Mouse (Mus musculus) liver, embryonic 14.5 days (tissue): ENCODE results near the gene Clca1. TPM values are rescaled to one million over a fixed set of nuclear protein-coding genes. Genes with fewer than 3 reads are reported as not detected.
"Not testable (repeated sequence)": the region's sequence is repeated elsewhere in the genome, so short reads cannot be mapped to it uniquely, and the experiment has no call there.

ENCODE experiments used
- ATAC-seq: fragments of 200-750 bp; cut with Nextera tagmentation; 2 replicates; pipeline ENCODE4 v1.8.0; 2017; ENCODE audit warnings: moderate number of reproducible peaks, mild to moderate bottlenecking, moderate library complexity; ENCODE audit not compliant: insufficient read depth
- DNase-seq, 3 experiments: peaks; one replicate each; pipeline ENCODE4 v3.0.0-alpha.2; 2012 to 2013; ENCODE audit warnings: low read depth in 3 of 3, low spot score in 3 of 3
- H3K27ac ChIP-seq: fragments of 300-500 bp; sonication (generic); 2 replicates; pipeline ENCODE4 v1.5.1; 2014; ENCODE audit warnings: moderate library complexity, mild to moderate bottlenecking, control low read depth, inconsistent platforms
- H3K27me3 ChIP-seq: fragments of 300-500 bp; sonication (generic); 2 replicates; pipeline ENCODE4 v1.6.1; 2014; ENCODE audit warnings: mild to moderate bottlenecking, low read length, moderate library complexity; ENCODE audit not compliant: control insufficient read depth, insufficient read depth
- H3K36me3 ChIP-seq: fragments of 300-500 bp; sonication (generic); replicated peaks from 2 replicates; pipeline ENCODE4 v1.6.1; 2014; ENCODE audit warnings: low read depth; ENCODE audit not compliant: control insufficient read depth, insufficient read depth
- H3K4me1 ChIP-seq, 2 experiments: fragments of 200-500 bp in 1 of 2; fragments of 300-500 bp in 1 of 2; sonication (generic) in 1 of 2; replicated peaks; 2 replicates each; pipeline ENCODE4 v1.6.1; 2012 to 2014; ENCODE audit warnings: antibody characterized with exemption in 1 of 2, inconsistent platforms in 1 of 2, low read length in 1 of 2; ENCODE audit not compliant: control insufficient read depth in 2 of 2, insufficient read depth in 2 of 2
- H3K4me2 ChIP-seq: fragments of 300-500 bp; sonication (generic); 2 replicates; pipeline ENCODE4 v1.6.1; 2014; ENCODE audit warnings: low read depth, mild to moderate bottlenecking, control low read depth, moderate library complexity
- H3K4me3 ChIP-seq, 2 experiments: fragments of 200-500 bp in 1 of 2; fragments of 300-500 bp in 1 of 2; sonication (generic) in 1 of 2; 2 replicates each; pipeline ENCODE4 v1.5.1; 2012 to 2014; ENCODE audit warnings: low read depth in 2 of 2, low read length in 2 of 2, mild to moderate bottlenecking in 2 of 2, control low read depth in 1 of 2, inconsistent platforms in 1 of 2, moderate library complexity in 1 of 2; ENCODE audit not compliant: insufficient read depth in 1 of 2
- H3K9ac ChIP-seq: fragments of 300-500 bp; sonication (generic); replicated peaks from 2 replicates; pipeline ENCODE4 v1.6.1; 2014; ENCODE audit warnings: mild to moderate bottlenecking, control low read depth, moderate library complexity
- H3K9me3 ChIP-seq: fragments of 300-500 bp; sonication (generic); 2 replicates; pipeline ENCODE4 v1.6.1; 2016; ENCODE audit warnings: low read length, mixed read lengths; ENCODE audit not compliant: control insufficient read depth
- CTCF ChIP-seq: IDR thresholded peaks from 2 replicates; pipeline ENCODE4 v1.5.1; 2016; ENCODE audit warnings: antibody characterized with exemption, low read depth, control low read depth
- EP300 ChIP-seq: IDR thresholded peaks from 2 replicates; pipeline ENCODE4 v1.6.1; 2016; ENCODE audit warnings: antibody characterized with exemption, low read depth
- WGBS: fragments of 180-500 bp; shearing (Covaris S2); extraction: QIAGEN DNeasy Blood & Tissue Kit; methylation state at CpG from one replicate; pipeline ENCODE4 v1.1.7; 2014; ENCODE audit not compliant: insufficient replicate concordance; 5-methylcytosine and 5-hydroxymethylcytosine counted together
- polyA plus RNA-seq, 2 experiments: library from polyadenylated mRNA; depleted of rRNA in 1 of 2; stranded (reverse) in 1 of 2; unstranded in 1 of 2; fragments of >200 nt; fragmentation: Nextera tagmentation in 1 of 2; extraction: Ambion mirVana in 1 of 2; gene quantifications; 2 replicates each; pipeline versions ENCODE4 v1.2.1 to v1.2.3; 2012 to 2014

The Clca1 gene
- polyA plus RNA-seq (2012; rRNA removed) (not detected in 2 replicates), polyA plus RNA-seq (2014; fragmentation: Nextera tagmentation; extraction: Ambion mirVana) (not detected in 2 replicates)

DNA sequence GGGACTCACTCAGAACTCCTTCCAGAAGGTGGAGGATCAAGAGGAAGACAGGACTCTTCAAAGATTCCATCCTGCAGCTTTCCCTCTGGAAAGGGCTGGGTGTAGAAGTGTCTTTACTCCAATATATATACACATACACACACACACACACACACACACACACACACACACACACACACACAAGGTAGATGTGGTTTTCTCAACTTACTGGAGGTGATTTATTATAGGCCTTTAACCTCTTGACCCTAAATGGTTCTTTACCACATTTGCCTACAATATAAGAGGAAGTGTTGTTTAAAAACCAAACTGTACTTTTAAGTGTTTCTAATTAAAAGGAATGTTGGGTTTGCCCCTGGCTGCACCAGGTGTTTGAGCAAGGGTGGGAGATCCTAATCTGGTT is at the start of gene Clca1:
Gene Clca1, minus strand, starts transcription at position 101 of the 400 bp plus-strand sequence.
- Histone ChIP-seq H3K4me1 (no peaks in the 10 kb centered on the region), H3K36me3 (no peaks in the 10 kb centered on the region)
- no peak for TF ChIP-seq CTCF
- TF ChIP-seq EP300: no peak

DNA sequence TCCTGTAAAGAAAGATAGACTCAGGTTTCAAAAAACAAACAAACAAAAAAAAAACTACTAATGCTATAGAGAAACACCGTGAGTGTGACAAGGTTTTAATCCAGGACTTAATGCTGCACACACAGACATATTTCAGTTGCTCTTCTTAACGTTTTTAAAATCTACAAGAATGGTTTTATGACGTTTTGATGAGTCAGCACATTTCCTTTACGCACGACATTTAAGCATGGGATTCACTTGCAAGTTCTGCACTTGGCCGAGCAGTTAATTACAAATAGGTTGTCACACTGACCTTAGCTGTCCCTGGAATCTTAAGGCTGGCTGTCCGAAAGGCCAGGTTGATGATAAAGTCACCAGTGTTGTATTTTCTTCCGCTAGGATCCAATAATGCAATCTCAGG is 48.3 kb upstream of the Clca1 start:
- Histone ChIP-seq H3K36me3 (no peaks in the 10 kb centered on the region), H3K4me3 (no peak overlapping the region), H3K9me3 (no peaks in the 10 kb centered on the region), H3K27ac (no peak overlapping the region), H3K4me2 (no peak overlapping the region), H3K4me1 (no peaks in the 10 kb centered on the region), H3K27me3 (no peaks in the 10 kb centered on the region), H3K9ac (no peak overlapping the region)
- no peak for DNase-seq
- TF ChIP-seq EP300 (no peak), CTCF (no peak)
- no peak for ATAC-seq
- WGBS: 58% methylated on average over 8 of the region's 8 CpGs

More for the DNA sequence above, at the start of gene Clca1:
- Histone ChIP-seq H3K4me2 (no peak within 1 kb of the TSS), H3K27ac (no peak within 1 kb of the TSS), H3K27me3 (no peaks in the 10 kb centered on the region), H3K9ac (no peak within 1 kb of the TSS), H3K4me3 (no peak within 1 kb of the TSS), H3K9me3 (no peaks in the 10 kb centered on the region)
- no peak for DNase-seq
- ATAC-seq: no peak

DNA sequence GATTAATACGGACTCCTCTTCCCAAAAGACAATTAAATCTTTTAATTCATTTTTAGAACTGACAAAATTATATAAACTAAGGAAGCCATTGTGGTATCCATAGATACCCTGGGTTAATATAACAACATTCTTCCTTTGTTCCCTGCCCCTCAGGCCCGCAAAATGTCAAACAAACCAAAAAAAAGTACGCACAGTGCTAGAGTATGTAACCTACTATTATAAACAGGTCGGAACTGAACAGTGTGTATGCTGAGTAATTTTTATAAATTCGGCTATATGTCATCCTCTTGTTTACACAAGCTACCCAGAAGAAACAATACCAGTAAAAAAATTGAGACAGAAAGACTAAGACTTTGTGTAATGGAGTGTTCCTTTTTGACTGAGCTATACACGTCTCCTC is 45.8 kb upstream of the Clca1 start:
- H3K9me3 ChIP-seq: no peaks in the 10 kb centered on the region
- no peak overlapping the region for H3K9ac ChIP-seq
- no peaks in the 10 kb centered on the region for H3K36me3 ChIP-seq
- no peak overlapping the region for H3K4me3 ChIP-seq
- WGBS: 61% methylated on average over 6 of the region's 6 CpGs
- no peak for ATAC-seq
- H3K4me2 ChIP-seq: no peak overlapping the region
- H3K27me3 ChIP-seq: no peaks in the 10 kb centered on the region
- H3K4me1 ChIP-seq: no peaks in the 10 kb centered on the region
- TF ChIP-seq EP300 (no peak), CTCF (no peak)
- no peak overlapping the region for H3K27ac ChIP-seq
- no peak for DNase-seq

DNA sequence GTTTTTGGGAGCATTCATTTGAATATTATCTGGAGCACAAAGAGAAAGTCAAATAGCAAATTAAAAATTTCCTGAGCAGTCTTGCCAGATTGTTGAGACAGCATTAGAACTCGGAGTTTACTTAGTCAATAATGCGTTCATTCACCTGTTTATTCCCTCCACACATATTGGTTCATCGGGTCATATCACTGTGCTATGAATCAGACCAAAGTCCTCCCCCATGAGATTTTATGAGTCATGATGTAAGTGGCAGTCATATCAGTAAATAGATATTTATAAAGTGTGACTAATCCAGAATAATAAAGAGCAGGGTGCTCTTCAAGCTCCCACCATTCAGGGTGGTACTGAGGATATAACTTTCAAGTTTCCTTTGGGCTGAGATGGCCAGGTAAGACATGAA is 39.8 kb upstream of the Clca1 start:
- no peaks in the 10 kb centered on the region for H3K4me1 ChIP-seq
- no peak overlapping the region for H3K4me2 ChIP-seq
- WGBS: 74% methylated on average over 3 of the region's 3 CpGs
- DNase-seq (no peak), ATAC-seq (no peak)
- H3K36me3 ChIP-seq: no peaks in the 10 kb centered on the region
- H3K4me3 ChIP-seq: no peak overlapping the region
- no peak for TF ChIP-seq CTCF
- no peak for TF ChIP-seq EP300
- H3K9ac ChIP-seq: no peak overlapping the region
- no peaks in the 10 kb centered on the region for H3K27me3 ChIP-seq
- no peaks in the 10 kb centered on the region for H3K9me3 ChIP-seq
- no peak overlapping the region for H3K27ac ChIP-seq

DNA sequence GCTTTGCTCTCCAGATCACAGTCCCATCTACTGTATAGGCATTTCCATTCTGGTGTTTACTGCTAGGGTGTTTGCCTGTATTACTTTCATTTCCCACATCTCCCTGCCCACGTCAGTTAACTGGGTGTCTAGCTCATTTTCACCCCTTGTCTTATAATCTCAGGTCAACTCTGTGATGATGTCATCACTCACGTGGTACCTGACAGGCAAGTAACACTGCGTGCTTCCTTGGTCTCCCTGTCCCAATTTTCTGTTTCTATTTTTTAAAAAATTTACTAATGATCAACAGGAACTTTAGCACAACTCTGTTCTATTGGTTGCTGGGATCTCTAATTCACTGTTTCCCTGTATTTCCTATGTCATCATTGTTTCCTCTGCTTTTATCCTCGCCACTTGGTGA is 36.4 kb upstream of the Clca1 start:
- no peak overlapping the region for H3K9ac ChIP-seq
- H3K4me2 ChIP-seq: no peak overlapping the region
- 51% methylated on average over 4 of the region's 4 CpGs for WGBS
- no peaks in the 10 kb centered on the region for H3K4me1 ChIP-seq
- no peak overlapping the region for H3K4me3 ChIP-seq
- H3K9me3 ChIP-seq: no peaks in the 10 kb centered on the region
- no peak overlapping the region for H3K27ac ChIP-seq
- H3K27me3 ChIP-seq: no peaks in the 10 kb centered on the region
- no peak for ATAC-seq
- TF ChIP-seq CTCF (no peak), EP300 (no peak)
- no peak for DNase-seq
- no peaks in the 10 kb centered on the region for H3K36me3 ChIP-seq

DNA sequence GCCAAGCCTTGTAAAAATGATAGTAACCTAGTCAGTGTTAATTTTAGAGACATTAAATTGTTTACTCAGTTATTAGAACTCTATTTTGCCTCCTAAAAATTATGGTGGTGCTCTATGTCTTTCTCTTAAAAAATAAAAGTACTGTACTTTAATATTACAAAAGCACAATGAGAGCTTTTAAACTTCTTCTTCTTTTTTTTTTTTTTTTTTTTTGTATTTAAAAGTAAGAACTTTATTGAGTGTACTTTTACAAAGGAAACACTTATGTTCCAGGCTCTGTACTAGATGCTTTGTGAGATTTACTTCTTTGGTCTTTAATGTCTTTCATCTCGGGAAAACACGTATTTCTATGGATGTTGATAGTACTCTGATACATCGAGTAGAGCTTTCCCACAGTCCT is 22.6 kb upstream of the Clca1 start:
- not testable (repeated sequence) for H3K9me3 ChIP-seq, ATAC-seq, H3K27ac ChIP-seq, H3K36me3 ChIP-seq, H3K4me3 ChIP-seq, H3K27me3 ChIP-seq, H3K9ac ChIP-seq, H3K4me1 ChIP-seq, H3K4me2 ChIP-seq, DNase-seq
- WGBS: 71% methylated on average over 3 of the region's 3 CpGs
